ENCODE assay signal across 8 mouse cellular contexts in genomic region chr19:57610058-57610475, GRCm38 (mm10). TPM values are rescaled to one million over a fixed set of nuclear protein-coding genes. Genes with fewer than 3 reads are reported as not detected.
DNase-seq lines count a peak whose midpoint lies in the region; ATAC-seq and TF ChIP-seq lines count a peak whose summit lies in the region.

No protein-coding gene starts in this region.

- ATAC-seq in kidney, embryonic 16.5 days (ENCODE audit: low FRiP score, low TSS enrichment), result no peak
- ATAC-seq in forebrain, embryonic 11.5 days (replicated peaks; ENCODE audit: low FRiP score), result peak; percentile 44
- ATAC-seq in limb, embryonic 13.5 days (ENCODE audit: low FRiP score, low read depth), result peak; percentile 20; the same call in 1 of the 2 replicates
- peak; percentile 32; the same call in 1 of the 2 replicates for ATAC-seq in midbrain, postnatal 0 days (ENCODE audit: low FRiP score)

- WGBS in kidney, embryonic 16.5 days, result 0% methylated on average over 21 of the region's 21 CpGs
- 1% methylated on average over 21 of the region's 21 CpGs for WGBS in forebrain, embryonic 11.5 days
- under 1% methylated on average over 21 of the region's 21 CpGs for WGBS in limb, embryonic 13.5 days
- under 1% methylated on average over 21 of the region's 21 CpGs for WGBS in midbrain, postnatal 0 days

- DNase-seq in kidney, adult 8-10 months, result no peak
- DNase-seq in R1 (ENCODE audit: low read depth, low spot score), result peak; percentile 67
- DNase-seq in forebrain, embryonic 11.5 days (ENCODE audit: low spot score), result peak; percentile 82
- DNase-seq in midbrain, postnatal 0 days (ENCODE audit: low spot score), result peak; percentile 41
- no peak for DNase-seq in layer of hippocampus, adult 9-10 months (ENCODE audit: low spot score)
- DNase-seq in kidney, adult 9 months, result no peak

- no peaks in the 10 kb centered on the region for H3K27me3 ChIP-seq in kidney, embryonic 16.5 days (ENCODE audit: insufficient read depth, low read length)
- no peaks in the 10 kb centered on the region for H3K27me3 ChIP-seq in forebrain, embryonic 11.5 days (ENCODE audit: control insufficient read depth, insufficient read depth, low read length)
- H3K27me3 ChIP-seq in limb, embryonic 13.5 days, result no peaks in the 10 kb centered on the region
- H3K27me3 ChIP-seq in midbrain, postnatal 0 days (ENCODE audit: insufficient read depth, low read length), result no peaks in the 10 kb centered on the region

- H3K9ac ChIP-seq in kidney, embryonic 16.5 days (replicated peaks; ENCODE audit: low read length), result peak overlapping the region; percentile 96
- H3K9ac ChIP-seq in forebrain, embryonic 11.5 days (ENCODE audit: low read length), result peak overlapping the region; percentile 95
- peak overlapping the region; percentile 96 for H3K9ac ChIP-seq in limb, embryonic 13.5 days
- H3K9ac ChIP-seq in midbrain, postnatal 0 days (replicated peaks; ENCODE audit: low read length, poor library complexity, severe bottlenecking), result peak overlapping the region; percentile 89

- peak overlapping the region; percentile 96 for H3K27ac ChIP-seq in kidney, embryonic 16.5 days (ENCODE audit: low read length)
- H3K27ac ChIP-seq in forebrain, embryonic 11.5 days (ENCODE audit: low read depth, low read length), result peak overlapping the region; percentile 95
- peak overlapping the region; percentile 96 for H3K27ac ChIP-seq in limb, embryonic 13.5 days
- peak overlapping the region; percentile 93 for H3K27ac ChIP-seq in midbrain, postnatal 0 days (ENCODE audit: low read depth, low read length)

- no peaks in the 10 kb centered on the region for H3K9me3 ChIP-seq in kidney, embryonic 16.5 days (ENCODE audit: low read length)
- H3K9me3 ChIP-seq in forebrain, embryonic 11.5 days (ENCODE audit: control insufficient read depth, low read length), result no peaks in the 10 kb centered on the region
- H3K9me3 ChIP-seq in limb, embryonic 13.5 days, result 0 out of 2 replicates have a peak, but pooled peaks cover 3% of the 10 kb centered on the region
- no peaks in the 10 kb centered on the region for H3K9me3 ChIP-seq in midbrain, postnatal 0 days (ENCODE audit: low read length)

- H3K36me3 ChIP-seq in kidney, embryonic 16.5 days (ENCODE audit: insufficient read depth, low read length), result no peaks in the 10 kb centered on the region
- no peaks in the 10 kb centered on the region for H3K36me3 ChIP-seq in forebrain, embryonic 11.5 days (ENCODE audit: control insufficient read depth, insufficient read depth, low read length)
- peaks cover 2% of the 10 kb centered on the region; the same call in 1 of the 2 replicates for H3K36me3 ChIP-seq in limb, embryonic 13.5 days
- H3K36me3 ChIP-seq in midbrain, postnatal 0 days (ENCODE audit: insufficient read depth, low read length), result no peaks in the 10 kb centered on the region

- no peak for TF ChIP-seq CTCF in midbrain, postnatal 0 days (IDR thresholded peaks at IDR 0.05)

- peaks cover 21% of the 10 kb centered on the region for H3K4me1 ChIP-seq in kidney, embryonic 16.5 days (ENCODE audit: insufficient read depth, low read length)
- H3K4me1 ChIP-seq in forebrain, embryonic 11.5 days (replicated peaks; ENCODE audit: control insufficient read depth, insufficient read depth, low read length), result peaks cover 9% of the 10 kb centered on the region; the same call in 1 of the 2 replicates
- peaks cover 45% of the 10 kb centered on the region for H3K4me1 ChIP-seq in limb, embryonic 13.5 days
- H3K4me1 ChIP-seq in midbrain, postnatal 0 days (ENCODE audit: insufficient read depth, low read length), result peaks cover 5% of the 10 kb centered on the region; the same call in 1 of the 2 replicates

- H3K4me3 ChIP-seq in kidney, embryonic 16.5 days (ENCODE audit: low read length), result peak overlapping the region; percentile 95
- peak overlapping the region; percentile 92 for H3K4me3 ChIP-seq in forebrain, embryonic 11.5 days (ENCODE audit: low read depth, low read length)
- peak overlapping the region; percentile 95 for H3K4me3 ChIP-seq in limb, embryonic 13.5 days
- peak overlapping the region; percentile 92 for H3K4me3 ChIP-seq in midbrain, postnatal 0 days (ENCODE audit: low read depth, low read length)

- H3K4me2 ChIP-seq in kidney, embryonic 16.5 days (replicated peaks; ENCODE audit: low read depth, low read length), result peak overlapping the region; percentile 98
- H3K4me2 ChIP-seq in forebrain, embryonic 11.5 days (ENCODE audit: low read depth, low read length, severe bottlenecking), result peak overlapping the region; percentile 100
- H3K4me2 ChIP-seq in limb, embryonic 13.5 days (replicated peaks), result peak overlapping the region; percentile 97
- H3K4me2 ChIP-seq in midbrain, postnatal 0 days (ENCODE audit: low read depth, low read length, poor library complexity, severe bottlenecking), result peak overlapping the region; percentile 84

RNA-seq across cellular contexts. Expression of gene Atrnl1, which starts 0.8 kb away (rescaled TPM):
- polyA plus RNA-seq in kidney, embryonic 16.5 days (2015; fragmentation: Nextera tagmentation; extraction: Ambion mirVana), result 8.9 and 9.6 TPM in 2 replicates
- 5.0 and 5.3 TPM in 2 replicates for polyA plus RNA-seq in forebrain, embryonic 11.5 days (2014; fragmentation: Nextera tagmentation; extraction: Ambion mirVana)
- polyA plus RNA-seq in limb, embryonic 13.5 days (2015; fragmentation: Nextera tagmentation; extraction: Ambion mirVana), result 7.1 TPM in 2 replicates
- 60.5 and 80.5 TPM in 2 replicates for total RNA-seq in midbrain, postnatal 0 days (2014; rRNA removed)
- 4.9 and 5.4 TPM in 2 replicates for polyA plus RNA-seq in midbrain, postnatal 0 days (2015; fragmentation: Nextera tagmentation; extraction: Ambion mirVana)

Comparison
In these comparisons a context has a peak if more than half of its experiments do, and no peak if none do; other contexts are left out.
1. DNase-seq: peak in R1 (single experiment), forebrain, embryonic 11.5 days (single experiment) and midbrain, postnatal 0 days (single experiment); none in kidney, adult 8-10 months (0 of 2), layer of hippocampus, adult 9-10 months (single experiment) and kidney, adult 9 months (single experiment).
2. Peak in every context shown above with its lines, with median percentiles within 50 percentile points of each other: H3K27ac ChIP-seq, H3K4me2 ChIP-seq, H3K4me3 ChIP-seq and H3K9ac ChIP-seq.